Mouse (Mus musculus) stomach, postnatal 0 days (tissue): ENCODE measurements around the gene Smc1b.

Source experiments
- CTCF ChIP-seq: IDR thresholded peaks from 2 replicates; pipeline ENCODE4 v1.5.1; 2016; ENCODE audit warnings: antibody characterized with exemption, low read depth, mild to moderate bottlenecking, moderate library complexity
- EP300 ChIP-seq: optimal IDR thresholded peaks from 2 replicates; pipeline ENCODE3; 2016; ENCODE audit warnings: antibody characterized with exemption

DNA sequence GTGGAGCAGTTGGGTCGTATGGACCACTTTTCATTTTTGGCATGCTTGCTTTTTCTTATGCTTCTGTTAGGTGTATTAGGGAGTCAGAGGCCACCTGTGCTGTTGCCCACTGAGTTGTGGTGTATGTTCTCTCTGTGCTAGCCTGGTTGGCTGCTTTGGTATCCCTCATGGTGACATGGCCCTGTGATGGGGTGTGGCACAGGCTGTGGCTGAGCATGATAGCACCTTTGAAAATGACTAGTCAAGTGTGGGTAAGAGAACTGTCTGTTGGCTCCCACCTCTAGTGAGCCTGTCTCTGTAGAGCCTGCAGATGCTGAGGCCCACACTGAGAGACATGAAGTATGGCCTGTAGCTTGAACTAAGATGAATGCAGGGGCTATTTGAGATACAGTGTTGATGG, 82.0 kb downstream of the Smc1b start:
- no peak for TF ChIP-seq CTCF
- no peak for TF ChIP-seq EP300
